Mouse (Mus musculus): ENCODE measurements around the gene Asf1b. TPM values are rescaled to one million over a fixed set of nuclear protein-coding genes. Genes with fewer than 3 reads are reported as not detected.
"Not testable (repeated sequence)": the region's sequence is repeated elsewhere in the genome, so short reads cannot be mapped to it uniquely, and the experiment has no call there.

The Asf1b gene
- total RNA-seq, 2 experiments from 2014 or later, result 7.6 to 7.8 TPM

DNA sequence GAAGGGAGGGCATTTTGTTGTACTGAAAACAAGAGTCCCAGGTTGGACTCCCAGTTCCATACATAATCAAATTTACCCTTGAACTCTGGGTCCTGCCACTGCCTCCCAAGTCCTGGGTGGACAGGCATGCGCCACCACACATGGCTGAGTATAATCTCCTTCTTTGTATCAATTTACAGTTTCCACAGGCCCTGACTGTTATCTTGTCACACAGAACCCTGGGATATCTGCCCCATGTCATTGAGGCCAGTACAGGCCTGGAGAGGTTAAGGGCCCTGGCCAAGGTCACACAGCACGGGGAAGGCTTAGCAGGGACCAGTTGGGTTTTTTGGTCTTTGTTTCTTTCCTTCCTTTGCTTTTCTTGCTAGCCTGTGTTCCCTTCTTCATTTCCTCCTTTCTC lies 37.2 kb downstream of the Asf1b start:
- intact Hi-C loops (cut with DNase I), result no loop called here

DNA sequence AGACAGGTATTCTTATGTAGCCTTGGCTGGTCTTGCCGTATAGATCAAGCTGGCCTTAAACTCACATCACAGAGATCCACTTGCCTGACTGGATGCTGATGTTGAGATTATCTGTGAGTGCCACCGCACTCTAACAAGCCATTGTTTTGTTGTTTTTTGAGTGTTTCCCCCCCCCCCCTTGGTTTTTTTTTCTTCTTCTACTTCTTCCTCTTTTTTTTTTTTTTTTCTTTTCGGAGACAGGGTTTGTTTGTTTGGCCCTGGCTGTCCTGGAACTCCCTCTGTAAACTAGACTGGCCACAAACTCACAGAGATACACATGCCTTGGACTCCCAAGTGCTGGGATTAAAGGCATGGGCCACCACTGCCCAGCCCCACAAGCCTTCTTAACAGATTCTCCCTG lies 38.7 kb downstream of the Asf1b start:
- intact Hi-C loops (cut with DNase I), result no loop called here

More for the DNA sequence above, 37.2 kb downstream of the Asf1b start:
- no peak for DNase-seq

DNA sequence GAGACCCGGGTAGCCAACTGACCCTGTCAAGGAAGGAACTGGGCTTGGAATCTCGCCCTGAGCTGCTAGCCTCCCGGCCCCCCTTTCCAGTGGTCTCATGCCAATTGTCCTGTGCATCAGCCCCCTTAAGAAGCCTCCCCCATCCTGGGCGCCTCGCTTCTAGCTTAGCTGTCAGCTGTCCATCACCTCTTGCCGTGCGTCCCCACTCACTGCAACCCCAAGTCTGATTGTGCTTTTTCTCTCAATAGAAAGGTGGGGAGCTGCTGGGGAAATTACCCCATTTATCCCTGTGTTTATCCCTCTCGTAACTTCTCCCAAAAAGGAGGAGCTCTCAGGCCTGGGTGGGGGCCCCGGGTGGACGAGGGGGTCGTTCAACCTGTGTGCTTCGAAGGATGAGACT lies 40.7 kb downstream of the Asf1b start:
- intact Hi-C loops (cut with DNase I), result loop anchor here (2.0 to 5.0 kb wide), 2 partner anchors 23 to 39 kb away; partner anchors contain the start of genes Asf1b, Gm10644 and Prkaca
- peak in 1 of 2 experiments; percentile 34 for DNase-seq

More for the DNA sequence above, 38.7 kb downstream of the Asf1b start:
- no peak for DNase-seq

DNA sequence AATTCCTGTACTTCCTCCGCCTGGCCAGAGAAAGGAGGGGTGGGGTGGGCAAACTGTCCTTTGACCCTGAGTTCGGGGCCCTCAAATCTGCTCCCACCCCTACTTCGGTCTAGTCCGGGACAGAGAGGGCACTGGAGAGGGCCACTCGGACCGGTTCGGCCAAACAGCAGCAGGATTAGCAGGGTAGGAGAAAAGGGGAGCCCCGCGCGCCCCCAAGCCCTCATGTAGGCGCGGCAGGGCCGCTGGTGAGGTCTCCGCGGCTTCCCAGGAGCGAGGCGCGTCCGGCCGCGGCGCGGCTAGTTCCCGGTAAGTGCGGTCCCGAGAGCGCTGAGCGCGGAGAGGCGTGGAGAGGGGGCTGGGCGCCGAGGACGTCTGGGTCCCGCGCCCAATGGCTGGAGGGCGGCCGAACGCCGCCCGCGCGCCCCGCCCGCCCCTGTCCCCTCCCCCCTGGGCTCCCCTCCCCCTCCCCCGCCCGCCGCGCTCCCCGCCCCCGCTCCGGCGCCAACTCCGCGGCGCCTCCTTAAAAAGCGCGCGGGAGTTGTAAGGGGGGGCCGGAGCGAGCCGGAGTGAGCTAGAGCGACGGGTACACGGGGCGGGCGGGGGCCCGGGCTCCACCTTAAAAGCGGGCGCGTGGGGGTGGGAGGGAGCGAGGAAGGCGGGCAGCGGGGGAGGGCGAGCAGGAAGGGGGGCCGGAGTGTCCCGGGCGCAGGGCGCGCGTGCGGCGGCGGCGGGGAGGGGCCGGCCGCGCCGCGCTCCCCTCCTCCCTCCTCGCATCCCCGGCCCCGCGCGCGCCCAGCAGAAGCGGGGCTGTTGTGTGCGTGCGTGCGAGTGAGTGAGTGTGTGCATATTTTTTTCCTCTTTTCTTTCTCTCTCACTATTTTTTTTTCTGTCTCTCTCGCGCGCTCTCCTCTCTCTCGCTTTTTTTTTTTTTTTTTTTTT lies 41.5 kb downstream of the Asf1b start:
- DNase-seq, result peak; percentile 89 to 93
- intact Hi-C loops (cut with DNase I), result loop anchor here (2.0 to 5.0 kb wide), 2 partner anchors 24 to 40 kb away; partner anchors contain the start of genes Asf1b, Gm10644 and Prkaca

DNA sequence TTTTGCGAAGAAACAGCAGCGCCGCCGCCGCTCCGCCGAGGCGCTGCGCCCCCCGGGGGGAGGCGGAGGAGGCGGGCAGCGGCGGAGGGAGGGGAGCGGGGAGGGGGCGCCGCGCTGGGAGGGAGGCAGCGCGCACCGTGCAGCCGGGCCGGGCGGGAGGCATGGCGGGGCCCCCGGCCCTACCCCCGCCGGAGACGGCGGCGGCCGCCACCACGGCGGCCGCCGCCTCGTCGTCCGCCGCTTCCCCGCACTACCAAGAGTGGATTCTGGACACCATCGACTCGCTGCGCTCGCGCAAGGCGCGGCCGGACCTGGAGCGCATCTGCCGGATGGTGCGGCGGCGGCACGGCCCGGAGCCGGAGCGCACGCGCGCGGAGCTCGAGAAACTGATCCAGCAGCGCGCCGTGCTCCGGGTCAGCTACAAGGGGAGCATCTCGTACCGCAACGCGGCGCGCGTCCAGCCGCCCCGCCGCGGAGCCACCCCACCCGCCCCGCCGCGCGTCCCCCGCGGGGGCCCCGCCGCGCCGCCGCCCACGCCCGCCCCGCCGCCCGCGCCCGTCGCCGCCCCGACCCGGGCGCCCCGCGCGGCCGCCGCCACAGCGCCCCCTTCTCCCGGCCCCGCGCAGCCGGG lies 42.3 kb downstream of the Asf1b start, which contains the start of gene Samd1:
Gene Samd1 (plus strand): TSS at position 162 of the 631 bp plus-strand sequence.
- intact Hi-C loops (cut with DNase I), result loop anchor here (2.0 to 5.0 kb wide), 2 partner anchors 25 to 40 kb away; partner anchors contain the start of genes Asf1b, Gm10644 and Prkaca
- peak; percentile 56 to 66 for DNase-seq

DNA sequence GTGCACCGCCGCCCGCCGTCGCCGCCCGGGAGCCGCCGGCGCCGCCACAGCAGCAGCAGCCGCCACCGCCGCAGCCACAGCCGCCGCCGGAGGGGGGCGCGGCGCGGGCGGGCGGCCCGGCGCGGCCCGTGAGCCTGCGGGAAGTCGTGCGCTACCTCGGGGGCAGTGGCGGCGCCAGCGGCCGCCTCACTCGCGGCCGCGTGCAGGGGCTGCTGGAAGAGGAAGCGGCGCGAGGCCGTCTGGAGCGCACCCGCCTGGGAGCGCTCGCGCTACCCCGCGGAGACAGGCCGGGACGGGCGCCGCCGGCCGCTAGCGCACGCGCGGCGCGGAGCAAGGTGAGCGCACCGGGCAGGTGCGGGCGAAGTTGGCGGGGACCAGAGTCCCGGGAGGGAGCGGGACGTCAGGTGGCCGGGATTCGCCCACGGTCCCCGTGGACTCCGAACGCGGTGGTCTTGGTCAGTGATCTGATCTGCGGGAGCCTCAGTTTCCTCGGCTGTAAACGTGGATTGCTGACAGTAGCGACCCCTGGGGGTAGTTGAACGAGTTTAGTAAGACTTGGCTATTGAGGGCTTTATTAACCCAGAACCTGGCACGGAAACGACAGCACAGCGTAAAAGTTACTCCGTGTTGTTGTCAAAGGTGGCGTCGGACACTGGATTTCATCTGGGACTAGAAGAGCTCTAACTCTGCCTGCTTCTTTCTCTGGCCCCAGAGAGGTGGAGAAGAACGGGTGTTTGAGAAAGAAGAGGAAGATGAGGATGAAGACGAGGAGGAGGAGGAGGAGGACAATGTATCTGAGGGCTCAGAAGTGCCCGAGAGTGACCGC lies 43.1 kb downstream of the Asf1b start:
- intact Hi-C loops (cut with DNase I), result loop anchor here (5.0 kb wide), 1 partner anchor 41 kb away; the partner anchor contains the start of genes Asf1b and Gm10644
- DNase-seq, result peak; percentile 57 to 68

DNA sequence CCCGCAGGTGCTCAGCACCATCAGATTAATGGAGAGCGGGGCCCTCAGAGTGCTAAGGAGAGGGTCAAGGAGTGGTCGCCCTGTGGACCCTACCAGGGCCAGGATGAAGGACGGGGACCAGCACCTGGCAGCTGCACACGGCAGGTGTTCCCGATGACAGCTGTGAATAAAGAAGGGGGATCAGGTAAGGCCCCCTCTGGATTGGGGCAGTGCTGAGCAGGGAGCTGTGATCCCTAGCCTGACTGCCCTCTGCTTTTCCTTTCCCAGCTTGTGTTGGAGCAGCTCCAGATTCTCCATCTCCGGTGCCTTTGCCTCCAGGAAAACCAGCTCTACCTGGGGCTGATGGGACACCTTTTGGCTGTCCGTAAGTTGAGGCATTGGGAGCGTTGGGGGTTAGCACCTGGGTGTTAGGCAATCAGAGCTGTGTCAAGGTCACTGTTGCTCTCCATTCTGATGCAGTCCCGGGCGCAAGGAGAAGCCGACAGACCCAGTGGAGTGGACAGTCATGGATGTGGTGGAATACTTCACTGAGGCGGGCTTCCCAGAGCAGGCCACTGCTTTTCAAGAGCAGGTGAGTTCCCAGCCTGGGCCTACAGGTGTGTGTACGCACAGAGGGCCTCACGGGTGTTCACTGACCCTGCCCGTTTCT lies 43.9 kb downstream of the Asf1b start:
- DNase-seq, result no peak
- intact Hi-C loops (cut with DNase I), result loop anchor here (5.0 kb wide), 1 partner anchor 42 kb away; the partner anchor contains the start of genes Asf1b and Gm10644

DNA sequence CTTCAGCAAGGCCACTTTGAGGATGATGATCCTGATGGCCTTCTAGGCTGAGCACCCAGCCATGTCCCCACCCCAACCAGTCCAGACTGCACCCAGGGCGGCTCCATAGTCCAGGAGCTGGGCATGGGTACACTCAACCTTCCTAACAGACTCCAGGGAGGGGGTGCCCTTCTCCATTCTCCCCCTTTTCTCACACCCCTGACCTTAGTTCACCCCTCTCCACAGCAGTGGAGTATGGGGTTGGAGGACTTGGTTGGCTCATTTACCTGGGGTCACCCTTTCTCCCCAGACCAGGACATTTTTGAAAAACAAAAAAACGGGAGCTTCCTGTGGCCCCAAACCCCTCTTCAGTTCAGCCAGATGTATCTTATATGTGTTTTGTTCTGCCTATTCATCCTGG lies 44.5 kb downstream of the Asf1b start:
- intact Hi-C loops (cut with DNase I), result loop anchor here (5.0 kb wide), 1 partner anchor 43 kb away; the partner anchor contains the start of genes Asf1b and Gm10644
- DNase-seq, result no peak

DNA sequence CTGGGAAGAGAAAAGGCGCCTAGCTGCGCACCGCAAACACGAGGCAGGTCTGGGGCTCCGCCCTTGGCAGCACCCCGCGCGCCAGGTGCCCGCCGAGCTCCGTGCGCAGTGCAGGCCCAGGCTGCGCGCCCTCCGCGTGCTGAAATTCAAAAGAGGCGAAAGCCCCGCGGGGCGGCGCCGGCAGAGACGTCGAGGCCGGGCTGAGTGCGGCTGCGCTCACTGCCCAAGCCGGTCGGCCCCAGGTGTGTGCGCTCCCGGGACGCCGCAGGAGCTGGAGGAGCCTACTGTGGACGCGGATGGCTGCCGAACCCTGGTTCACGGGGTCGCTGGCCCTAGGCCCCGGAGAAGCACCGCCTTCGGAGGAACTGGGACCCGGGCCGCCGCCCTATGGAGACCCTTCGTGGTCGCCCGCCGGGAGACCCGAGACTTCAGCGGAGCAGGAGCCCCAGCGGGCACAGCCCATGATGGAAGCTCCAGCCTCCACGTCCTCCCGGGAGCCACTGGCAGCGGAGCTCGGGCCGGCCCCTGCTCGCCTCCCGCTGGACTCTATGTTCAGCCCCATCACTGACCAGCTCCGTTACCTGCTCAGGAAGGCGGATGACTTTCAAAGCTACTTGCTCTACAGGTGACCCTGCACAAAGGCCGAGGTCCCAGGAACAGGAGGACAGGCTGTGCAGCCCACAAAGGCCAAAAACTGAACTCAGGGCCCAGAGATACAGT lies 46.1 kb downstream of the Asf1b start, which contains the start of gene 1700067K01Rik:
Gene 1700067K01Rik (plus strand): TSS at position 222 of the 720 bp plus-strand sequence.
- DNase-seq, result no peak
- intact Hi-C loops (cut with DNase I), result no loop called here

DNA sequence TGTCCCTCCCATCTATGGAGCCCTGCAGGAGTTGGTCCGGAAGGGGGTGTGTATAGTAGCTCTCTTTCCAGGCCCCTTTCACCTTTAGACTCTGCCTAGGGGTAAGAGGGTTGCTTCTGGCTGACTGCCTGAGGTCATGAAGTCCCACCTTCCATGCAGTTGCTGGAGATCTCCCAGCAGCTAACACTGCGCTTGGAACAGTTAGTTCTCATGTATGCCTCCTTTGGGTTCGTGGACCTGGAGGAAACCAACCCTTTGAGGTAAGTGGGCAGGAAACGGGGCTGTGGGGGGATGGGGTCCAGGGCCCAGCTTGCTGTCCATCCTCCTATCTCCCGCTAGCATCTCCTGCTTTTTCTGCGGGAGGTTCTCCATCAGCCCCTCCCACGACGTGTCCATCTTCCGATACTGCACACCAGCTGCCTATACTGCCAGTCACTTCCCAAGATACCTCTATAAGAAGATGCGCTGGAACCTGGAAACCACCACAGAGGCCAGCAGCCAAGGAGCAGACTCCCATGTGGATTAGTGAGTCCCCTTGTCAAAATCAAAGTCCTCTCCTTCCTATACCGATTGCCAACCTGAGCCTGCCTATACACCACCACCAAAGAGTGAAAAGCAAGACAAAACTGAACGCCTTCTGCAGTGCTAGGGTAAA lies 47.8 kb downstream of the Asf1b start:
- no peak for DNase-seq
- intact Hi-C loops (cut with DNase I), result no loop called here

DNA sequence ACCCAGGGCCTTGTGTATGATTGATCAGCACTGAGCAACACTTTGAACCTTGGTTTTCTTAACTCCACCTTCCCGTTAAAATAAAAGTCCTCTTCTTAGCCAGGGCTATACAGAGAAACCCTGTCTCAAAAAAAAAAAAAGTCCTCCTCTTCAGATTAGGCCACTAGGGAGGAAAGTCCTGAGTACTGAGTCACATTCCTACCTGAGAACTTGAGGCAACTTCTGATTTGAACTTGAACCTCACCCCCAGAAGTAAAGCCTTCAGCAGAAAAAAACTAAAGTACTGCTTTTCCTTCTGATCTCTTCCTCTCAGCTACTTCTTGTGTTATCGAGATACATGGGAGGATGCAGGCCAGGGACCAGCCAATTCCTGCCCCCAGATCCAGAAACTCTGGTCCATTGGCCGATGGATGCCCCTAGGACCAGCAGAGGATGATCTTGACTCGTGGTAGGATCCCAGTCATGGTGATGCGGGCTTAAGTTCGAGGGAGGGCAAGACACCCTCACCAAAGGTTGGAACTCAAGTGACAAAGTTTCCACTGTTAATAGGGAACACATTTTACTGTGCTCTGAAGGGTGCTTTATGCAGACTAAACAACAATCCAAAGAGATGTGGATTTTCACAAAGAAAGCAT lies 48.4 kb downstream of the Asf1b start:
- intact Hi-C loops (cut with DNase I), result no loop called here
- DNase-seq, result no peak

DNA sequence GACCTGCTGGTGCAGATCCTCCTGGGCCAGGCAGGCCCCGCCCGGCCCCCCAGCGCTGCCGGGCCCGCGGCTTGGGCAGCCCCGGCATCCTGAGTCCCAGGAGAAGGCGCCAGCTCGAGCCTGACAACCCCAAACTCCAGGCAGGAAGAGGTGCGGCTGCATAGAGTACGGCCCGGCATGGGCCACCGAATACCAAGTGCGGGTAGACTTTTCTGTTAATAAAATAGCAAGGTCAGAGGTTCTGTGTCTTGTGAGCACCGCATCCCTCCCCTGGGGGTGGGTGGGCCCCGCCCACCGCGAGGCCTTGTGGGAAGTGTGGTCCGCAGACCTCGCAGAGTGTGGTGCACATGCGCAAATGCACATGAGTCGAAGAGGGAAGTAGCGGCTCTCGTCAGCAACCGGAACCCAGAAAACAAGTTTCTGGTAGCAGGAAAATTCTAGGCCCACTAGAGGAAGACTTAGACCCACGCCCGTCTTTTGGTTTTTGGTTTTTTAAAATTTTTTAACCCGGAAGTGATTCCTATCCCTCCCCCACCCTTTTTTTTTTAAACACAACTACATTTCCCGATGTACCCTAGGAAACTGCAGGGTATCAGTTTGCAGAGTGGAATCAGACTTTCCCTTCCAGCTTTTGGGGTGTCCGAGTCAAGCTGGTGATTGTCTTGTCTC lies 49.4 kb downstream of the Asf1b start:
- DNase-seq, result peak; percentile 94 to 95
- intact Hi-C loops (cut with DNase I), result loop anchor here (5.0 kb wide), 1 partner anchor 63 kb away; the partner anchor contains the start of genes Gm10643 and Rfx1

DNA sequence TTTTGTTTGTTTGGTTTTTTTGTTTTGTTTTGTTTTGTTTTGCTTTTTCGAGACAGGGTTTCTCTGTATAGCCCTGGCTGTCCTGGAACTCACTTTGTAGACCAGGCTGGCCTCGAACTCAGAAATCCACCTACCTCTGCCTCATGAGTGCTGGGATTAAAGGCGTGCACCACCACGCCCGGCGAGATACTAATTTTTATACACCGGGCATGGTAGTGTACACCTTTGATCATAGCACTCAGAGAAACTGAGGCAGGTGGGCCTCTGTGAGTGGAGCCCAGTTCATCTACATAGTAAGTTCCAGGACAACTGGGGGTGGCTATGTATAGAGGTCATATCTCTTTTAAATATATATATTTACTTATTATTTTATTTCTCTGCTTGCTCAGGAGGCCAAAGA lies 50.2 kb downstream of the Asf1b start:
- intact Hi-C loops (cut with DNase I), result loop anchor here (5.0 kb wide), 1 partner anchor 62 kb away; the partner anchor contains the start of genes Gm10643 and Rfx1
- not testable (repeated sequence) for DNase-seq

DNA sequence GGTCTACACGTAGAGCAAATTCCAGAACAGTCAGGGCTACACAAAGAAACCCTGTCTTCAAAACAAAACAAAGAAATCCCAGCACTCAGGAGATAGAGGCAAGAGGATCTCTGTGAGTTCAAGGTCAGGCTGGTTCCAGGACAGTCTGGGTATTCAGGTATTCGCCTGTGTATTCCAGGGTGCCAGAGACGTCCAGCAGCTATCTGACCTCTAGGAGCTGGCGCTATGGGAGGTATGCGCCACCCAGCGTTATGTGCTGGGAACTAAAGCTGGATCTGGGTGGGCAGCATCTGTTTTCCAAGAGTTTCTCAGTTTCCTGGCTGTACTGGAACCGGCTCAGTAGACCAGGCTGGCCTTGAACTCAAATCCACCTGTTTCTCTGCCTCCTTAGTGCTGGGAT lies 53.1 kb downstream of the Asf1b start:
- intact Hi-C loops (cut with DNase I), result loop anchor here (5.0 kb wide), 1 partner anchor 59 kb away; the partner anchor contains the start of genes Gm10643 and Rfx1

DNA sequence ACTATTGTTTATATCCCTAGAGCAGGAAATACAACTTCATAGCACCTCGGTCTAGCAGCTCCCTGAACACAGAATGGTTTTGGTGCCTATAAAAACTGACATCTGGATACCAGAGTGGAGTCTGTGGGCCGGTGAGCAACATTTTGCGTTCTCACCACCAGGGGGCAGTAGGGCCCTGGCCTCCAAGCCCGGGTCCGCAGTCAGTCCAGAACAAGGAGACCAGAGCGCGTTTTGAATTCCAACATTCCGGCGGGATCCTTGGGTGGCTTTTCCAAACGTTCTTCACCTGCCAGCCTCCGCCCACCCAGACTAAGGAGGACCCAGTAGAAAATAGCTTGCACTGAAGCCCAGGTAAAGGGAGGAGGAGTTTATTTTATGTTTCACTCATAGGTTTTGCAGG lies 54.6 kb downstream of the Asf1b start:
- DNase-seq, result peak; percentile 91 to 94
- intact Hi-C loops (cut with DNase I), result loop anchor here (5.0 kb wide), 2 partner anchors 57 to 347 kb away; partner anchors contain the start of genes Gm10643 and Rfx1

More for the DNA sequence above, 53.1 kb downstream of the Asf1b start:
- DNase-seq, result no peak

DNA sequence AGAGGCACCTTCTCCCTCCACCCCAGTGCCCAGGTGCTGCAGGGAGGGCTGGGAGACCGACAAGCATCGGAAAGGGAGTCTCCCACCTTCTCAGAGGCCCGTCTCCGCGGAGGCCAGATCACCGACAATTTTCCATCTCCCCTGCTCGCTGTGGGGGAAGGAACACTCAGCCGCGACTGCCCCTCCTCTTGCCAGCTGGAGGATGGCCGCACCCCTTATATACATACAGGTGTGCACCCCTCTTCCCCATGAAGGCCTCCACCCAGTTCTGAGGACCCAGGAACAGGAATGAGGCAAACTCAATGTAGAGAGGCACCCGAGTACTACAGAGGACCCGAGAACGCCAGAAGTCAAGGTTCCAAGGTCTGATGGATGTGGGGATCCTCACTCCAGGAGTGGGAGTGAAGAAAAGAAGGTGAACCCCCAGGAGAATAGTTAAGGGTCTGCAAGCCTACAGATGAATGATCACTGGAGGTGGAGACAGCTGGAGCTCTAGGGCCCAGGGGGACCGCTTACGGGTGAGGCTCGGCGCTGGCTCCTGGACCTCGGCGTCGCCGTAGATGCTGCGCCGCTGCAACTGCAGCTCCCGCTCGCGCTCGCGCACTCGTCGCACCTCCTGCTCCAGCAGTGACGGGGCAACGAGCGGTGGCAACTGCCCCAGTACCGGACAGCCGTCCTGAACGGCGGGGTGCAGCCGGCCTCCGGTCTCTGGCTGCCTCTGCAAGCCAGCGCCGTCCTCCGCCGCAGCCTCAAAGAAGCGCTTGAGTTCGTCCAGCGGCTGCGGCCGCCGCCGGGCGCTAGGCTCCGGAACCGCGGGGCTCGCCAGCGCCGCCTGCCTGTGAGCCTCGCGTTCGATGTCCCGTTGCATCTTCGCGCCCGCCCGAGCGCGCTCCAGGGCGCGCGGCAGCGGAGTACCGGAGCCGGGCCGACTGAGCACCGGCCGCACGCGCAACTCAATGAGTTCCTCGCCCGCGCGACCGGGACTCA lies 55.6 kb downstream of the Asf1b start:
- intact Hi-C loops (cut with DNase I), result loop anchor here (5.0 kb wide), 1 partner anchor 346 kb away; no protein-coding TSS in a partner anchor
- peak; percentile 83 to 86 for DNase-seq

Measured in heart, postnatal 10 days (tissue).